Mouse (Mus musculus): ENCODE results near the gene Nop2. TPM values are rescaled to one million over a fixed set of nuclear protein-coding genes. Genes with fewer than 3 reads are reported as not detected.

The Nop2 gene
- polyA plus RNA-seq, 1 experiment = 55.4 TPM

DNA sequence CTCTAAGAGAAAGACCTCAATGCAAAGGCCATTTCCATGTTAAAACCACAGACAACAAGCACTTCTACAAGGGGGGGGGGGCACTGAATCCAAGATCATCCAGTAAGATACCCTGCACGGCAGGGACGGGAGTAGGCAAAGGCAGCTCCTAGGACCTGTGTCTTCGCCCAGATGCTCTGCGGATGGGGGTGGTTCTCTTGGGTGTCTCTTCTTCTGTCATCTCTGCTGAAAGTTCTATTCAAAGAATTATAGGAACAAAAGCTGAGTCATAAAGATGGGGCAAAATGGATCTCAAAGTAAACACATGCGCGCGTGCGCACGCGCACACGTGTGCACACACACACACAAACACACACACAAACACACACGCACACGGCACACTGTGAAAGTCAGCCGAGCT, 36.4 kb downstream of the Nop2 start:
- TF ChIP-seq POLR2AphosphoS2 (IDR thresholded peaks at IDR 0.05; ENCODE audit: insufficient read length, low read depth) = peak; percentile 5
- TF ChIP-seq TCF3 (IDR thresholded peaks at IDR 0.05; ENCODE audit: insufficient read length, low read depth) = no peak
- Histone ChIP-seq H3ac (ENCODE audit: control insufficient read depth, insufficient read length) (no peak overlapping the region), H3K79me2 (ENCODE audit: control insufficient read depth, insufficient read depth) (peaks cover 23% of the 10 kb centered on the region), H3K4me2 (ENCODE audit: low read depth) (peak overlapping the region; percentile 93), H3K4me3 (no peak overlapping the region), H3K36me3 (ENCODE audit: control insufficient read depth, insufficient read depth) (peaks cover 12% of the 10 kb centered on the region), H3K27me3 (ENCODE audit: control insufficient read depth, insufficient read depth, insufficient read length) (no peaks in the 10 kb centered on the region)

DNA sequence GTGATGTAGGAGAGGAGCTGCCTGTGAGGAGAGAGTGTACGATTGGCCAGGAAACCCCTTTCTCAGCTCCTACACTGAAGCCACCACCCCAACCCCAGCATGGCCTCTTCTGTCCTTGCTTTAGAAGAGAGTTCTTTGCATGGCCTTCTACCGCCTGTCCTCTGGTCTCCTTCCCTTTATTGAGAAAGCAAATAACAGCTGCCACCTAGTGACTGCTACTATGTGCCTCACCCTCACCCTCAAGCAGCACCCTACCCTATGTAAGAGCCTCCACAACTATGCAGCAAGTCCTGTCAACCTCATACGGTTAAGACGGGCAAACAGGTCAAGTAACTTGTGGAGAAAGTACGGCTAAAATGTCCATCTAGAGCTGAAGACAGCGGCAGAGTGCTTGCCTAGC, 38.5 kb downstream of the Nop2 start:
- Histone ChIP-seq H3K79me2 (ENCODE audit: control insufficient read depth, insufficient read depth) (peaks cover 2% of the 10 kb centered on the region), H3ac (ENCODE audit: control insufficient read depth, insufficient read length) (no peak overlapping the region), H3K36me3 (ENCODE audit: control insufficient read depth, insufficient read depth) (peaks cover 7% of the 10 kb centered on the region), H3K4me2 (ENCODE audit: low read depth) (no peak overlapping the region), H3K4me3 (no peak overlapping the region), H3K27me3 (ENCODE audit: control insufficient read depth, insufficient read depth, insufficient read length) (no peaks in the 10 kb centered on the region)
- TF ChIP-seq E2F4 (IDR thresholded peaks at IDR 0.05; ENCODE audit: insufficient read depth) = no peak
- TF ChIP-seq MAX (IDR thresholded peaks at IDR 0.05; ENCODE audit: low read depth) = no peak
- TF ChIP-seq MYOG (IDR thresholded peaks at IDR 0.05; ENCODE audit: control insufficient read depth in 1 of 3, insufficient read depth in 1 of 3, insufficient read length in 2 of 3, low read depth in 2 of 3) = no peak
- TF ChIP-seq MYOD1 (IDR thresholded peaks at IDR 0.05; ENCODE audit: control insufficient read depth in 1 of 3, insufficient read length in 2 of 3, low read depth in 2 of 3) = no peak
- no peak for TF ChIP-seq POLR2AphosphoS2 (IDR thresholded peaks at IDR 0.05; ENCODE audit: insufficient read length, low read depth)
- TF ChIP-seq TCF3 (IDR thresholded peaks at IDR 0.05; ENCODE audit: insufficient read length, low read depth) = no peak
- TF ChIP-seq SRF (IDR thresholded peaks at IDR 0.05; ENCODE audit: control insufficient read depth, insufficient read length, low read depth) = no peak
- no peak for TF ChIP-seq REST (IDR thresholded peaks at IDR 0.05; ENCODE audit: insufficient read depth, insufficient read length)
- TF ChIP-seq POLR2A (IDR thresholded peaks at IDR 0.05; ENCODE audit: insufficient read length, low read depth) = no peak
- no peak for TF ChIP-seq TCF12 (IDR thresholded peaks at IDR 0.05; ENCODE audit: insufficient read depth, poor library complexity, severe bottlenecking)
- no peak for TF ChIP-seq CEBPB (IDR thresholded peaks at IDR 0.05; ENCODE audit: insufficient read depth, poor library complexity, severe bottlenecking)
- no peak for TF ChIP-seq USF1 (IDR thresholded peaks at IDR 0.05; ENCODE audit: low read depth)

DNA sequence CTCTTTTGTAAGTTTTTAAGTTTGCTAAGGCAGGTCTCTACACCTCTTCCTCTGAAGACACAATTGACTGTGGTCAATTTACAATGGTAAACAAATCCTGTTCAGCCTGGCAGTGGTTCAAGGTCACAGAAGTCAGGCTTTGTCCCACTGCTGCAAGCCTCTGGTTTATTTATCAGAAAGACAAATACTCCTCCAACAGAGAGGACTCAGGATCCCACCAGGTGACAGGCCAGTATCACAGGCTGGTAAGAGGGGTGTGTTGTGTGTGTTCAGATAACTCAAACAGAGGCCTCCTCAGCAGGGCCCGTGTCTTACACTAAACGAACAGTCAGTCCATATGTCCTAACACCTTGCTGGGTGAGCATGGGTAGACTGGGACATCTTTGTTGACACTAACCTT, 40.8 kb downstream of the Nop2 start:
- Histone ChIP-seq H3K4me2 (ENCODE audit: low read depth) (no peak overlapping the region), H3K27me3 (ENCODE audit: control insufficient read depth, insufficient read depth, insufficient read length) (no peaks in the 10 kb centered on the region), H3K36me3 (ENCODE audit: control insufficient read depth, insufficient read depth) (peaks cover 7% of the 10 kb centered on the region), H3ac (ENCODE audit: control insufficient read depth, insufficient read length) (no peak overlapping the region), H3K79me2 (ENCODE audit: control insufficient read depth, insufficient read depth) (no peaks in the 10 kb centered on the region), H3K4me3 (no peak overlapping the region)
- TF ChIP-seq MYOG (IDR thresholded peaks at IDR 0.05; ENCODE audit: control insufficient read depth in 1 of 3, insufficient read depth in 1 of 3, insufficient read length in 2 of 3, low read depth in 2 of 3) (no peak), MYOD1 (IDR thresholded peaks at IDR 0.05; ENCODE audit: control insufficient read depth in 1 of 3, insufficient read length in 2 of 3, low read depth in 2 of 3) (no peak), USF1 (IDR thresholded peaks at IDR 0.05; ENCODE audit: low read depth) (no peak), E2F4 (IDR thresholded peaks at IDR 0.05; ENCODE audit: insufficient read depth) (no peak), MAX (IDR thresholded peaks at IDR 0.05; ENCODE audit: low read depth) (no peak), REST (IDR thresholded peaks at IDR 0.05; ENCODE audit: insufficient read depth, insufficient read length) (no peak), CEBPB (IDR thresholded peaks at IDR 0.05; ENCODE audit: insufficient read depth, poor library complexity, severe bottlenecking) (no peak), TCF12 (IDR thresholded peaks at IDR 0.05; ENCODE audit: insufficient read depth, poor library complexity, severe bottlenecking) (no peak), SRF (IDR thresholded peaks at IDR 0.05; ENCODE audit: control insufficient read depth, insufficient read length, low read depth) (no peak), TCF3 (IDR thresholded peaks at IDR 0.05; ENCODE audit: insufficient read length, low read depth) (no peak)

DNA sequence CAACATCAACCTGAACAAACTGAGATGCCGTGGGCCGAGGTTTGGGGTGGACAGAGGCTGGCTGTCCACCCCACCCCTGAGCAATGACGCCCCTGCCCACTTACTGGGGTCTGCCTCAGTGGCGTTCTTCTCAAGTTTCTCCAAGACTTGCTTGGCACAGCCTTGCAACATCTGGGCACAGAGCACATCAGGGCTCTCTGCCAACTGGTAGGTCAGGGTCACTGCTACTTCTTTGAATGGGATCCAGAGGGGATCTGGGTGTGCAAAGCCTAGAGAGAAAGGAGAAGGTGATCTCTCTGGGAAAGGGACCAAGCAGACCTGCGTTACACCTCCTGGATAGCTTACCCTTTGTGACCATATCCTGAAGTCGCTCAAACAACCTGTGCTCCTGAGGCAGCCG, 41.5 kb downstream of the Nop2 start:
- TF ChIP-seq MAX (IDR thresholded peaks at IDR 0.05; ENCODE audit: low read depth) (no peak), CEBPB (IDR thresholded peaks at IDR 0.05; ENCODE audit: insufficient read depth, poor library complexity, severe bottlenecking) (no peak), USF1 (IDR thresholded peaks at IDR 0.05; ENCODE audit: low read depth) (no peak), E2F4 (IDR thresholded peaks at IDR 0.05; ENCODE audit: insufficient read depth) (no peak), REST (IDR thresholded peaks at IDR 0.05; ENCODE audit: insufficient read depth, insufficient read length) (no peak), MYOG (IDR thresholded peaks at IDR 0.05; ENCODE audit: control insufficient read depth in 1 of 3, insufficient read depth in 1 of 3, insufficient read length in 2 of 3, low read depth in 2 of 3) (no peak), POLR2A (IDR thresholded peaks at IDR 0.05; ENCODE audit: insufficient read length, low read depth) (no peak)
- no peak overlapping the region for H3K4me3 ChIP-seq
- no peaks in the 10 kb centered on the region for H3K79me2 ChIP-seq (ENCODE audit: control insufficient read depth, insufficient read depth)
- no peak overlapping the region for H3ac ChIP-seq (ENCODE audit: control insufficient read depth, insufficient read length)
- H3K36me3 ChIP-seq (ENCODE audit: control insufficient read depth, insufficient read depth) = peaks cover 7% of the 10 kb centered on the region
- H3K4me2 ChIP-seq (ENCODE audit: low read depth) = no peak overlapping the region
- H3K27me3 ChIP-seq (ENCODE audit: control insufficient read depth, insufficient read depth, insufficient read length) = no peaks in the 10 kb centered on the region

DNA sequence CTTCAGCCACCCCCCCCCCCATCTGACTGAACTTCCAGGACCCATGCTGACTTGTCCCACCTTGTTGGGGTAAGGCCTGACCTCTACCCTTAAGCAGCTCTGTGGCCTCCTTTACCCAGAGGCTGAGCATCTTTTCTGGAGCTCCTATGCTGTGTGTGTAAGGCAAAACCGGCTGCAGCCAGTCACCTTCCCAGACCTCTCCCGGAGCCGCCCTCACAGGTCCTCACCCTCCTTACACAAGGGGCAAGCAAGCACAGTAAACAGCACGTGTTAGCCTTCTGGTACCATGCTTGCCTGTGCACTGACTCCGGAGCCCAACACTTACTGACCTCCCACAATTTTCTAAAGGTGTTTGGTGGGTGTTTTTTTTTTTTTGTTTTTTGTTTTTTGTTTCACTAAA, 43.8 kb downstream of the Nop2 start:
- no peaks in the 10 kb centered on the region for H3K27me3 ChIP-seq (ENCODE audit: control insufficient read depth, insufficient read depth, insufficient read length)
- no peak for TF ChIP-seq POLR2A (IDR thresholded peaks at IDR 0.05; ENCODE audit: insufficient read length, low read depth)
- no peak for TF ChIP-seq MYOG (IDR thresholded peaks at IDR 0.05; ENCODE audit: control insufficient read depth in 1 of 3, insufficient read depth in 1 of 3, insufficient read length in 2 of 3, low read depth in 2 of 3)
- TF ChIP-seq CEBPB (IDR thresholded peaks at IDR 0.05; ENCODE audit: insufficient read depth, poor library complexity, severe bottlenecking) = no peak
- TF ChIP-seq SRF (IDR thresholded peaks at IDR 0.05; ENCODE audit: control insufficient read depth, insufficient read length, low read depth) = no peak
- no peak for TF ChIP-seq TCF12 (IDR thresholded peaks at IDR 0.05; ENCODE audit: insufficient read depth, poor library complexity, severe bottlenecking)
- no peak for TF ChIP-seq E2F4 (IDR thresholded peaks at IDR 0.05; ENCODE audit: insufficient read depth)
- no peak for TF ChIP-seq TCF3 (IDR thresholded peaks at IDR 0.05; ENCODE audit: insufficient read length, low read depth)
- no peak for TF ChIP-seq MYOD1 (IDR thresholded peaks at IDR 0.05; ENCODE audit: control insufficient read depth in 1 of 3, insufficient read length in 2 of 3, low read depth in 2 of 3)
- no peak for TF ChIP-seq REST (IDR thresholded peaks at IDR 0.05; ENCODE audit: insufficient read depth, insufficient read length)
- TF ChIP-seq MAX (IDR thresholded peaks at IDR 0.05; ENCODE audit: low read depth) = no peak
- no peak for TF ChIP-seq USF1 (IDR thresholded peaks at IDR 0.05; ENCODE audit: low read depth)
- TF ChIP-seq POLR2AphosphoS2 (IDR thresholded peaks at IDR 0.05; ENCODE audit: insufficient read length, low read depth) = no peak
- H3K79me2 ChIP-seq (ENCODE audit: control insufficient read depth, insufficient read depth) = no peaks in the 10 kb centered on the region
- H3ac ChIP-seq (ENCODE audit: control insufficient read depth, insufficient read length) = no peak overlapping the region
- H3K4me3 ChIP-seq = no peak overlapping the region
- H3K4me2 ChIP-seq (ENCODE audit: low read depth) = no peak overlapping the region
- peaks cover 13% of the 10 kb centered on the region for H3K36me3 ChIP-seq (ENCODE audit: control insufficient read depth, insufficient read depth)

Measured in myocyte (in vitro differentiated cells).